ENCODE assay signal across 19 mouse cellular contexts in the genomic region with DNA sequence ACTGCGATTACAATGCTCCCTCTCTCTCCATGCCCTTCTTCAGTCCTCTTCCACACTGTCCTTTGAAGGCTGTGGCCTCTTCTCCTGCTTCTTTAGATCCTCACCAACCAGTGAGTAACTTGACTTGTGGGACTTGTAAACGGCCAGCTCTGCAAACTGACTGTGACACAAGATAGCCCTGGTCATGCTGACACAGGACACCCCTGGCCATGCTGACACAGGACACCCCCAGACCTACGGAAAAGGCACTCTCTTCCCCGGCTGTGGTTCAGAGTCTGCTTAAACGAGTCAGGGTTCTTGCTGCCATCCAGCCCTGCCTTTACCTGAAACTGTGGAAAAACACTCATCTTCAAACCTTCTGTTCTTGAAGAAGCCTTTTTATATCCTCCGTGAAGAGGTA.
"Had no signal": no experiment of that assay in that cellular context is flagged by ENCODE, and none has a peak within 500 bp of the region (broad histone marks: within the 10 kb centered on the region; RNA-seq: fewer than 3 reads in every experiment).

No protein-coding gene starts in this region.

- DNase-seq: lung, adult 18-20 months; lung, embryonic 14.5 days; lung, postnatal 10 days; lung, postnatal 4 days; midbrain, embryonic 14.5 days; retina, postnatal 1 day; right cerebral cortex, adult 18-20 months; right cerebral cortex, postnatal 25 days; right cerebral cortex, postnatal 4 days; thymus, adult 2 months; thymus, postnatal 25 days; thymus, postnatal 4 days had no signal

- H3K36me3 ChIP-seq: midbrain, embryonic 10.5 days; midbrain, embryonic 12.5 days; neural tube, embryonic 13.5 days; neural tube, embryonic 15.5 days; stomach, embryonic 15.5 days had no signal

- H3K4me1 ChIP-seq: neural tube, embryonic 13.5 days; neural tube, embryonic 15.5 days; stomach, embryonic 15.5 days had no signal

- H3K27me3 ChIP-seq: midbrain, embryonic 12.5 days; neural tube, embryonic 13.5 days; neural tube, embryonic 15.5 days; stomach, embryonic 15.5 days had no signal

- H3K9me3 ChIP-seq: midbrain, embryonic 10.5 days; midbrain, embryonic 12.5 days; neural tube, embryonic 13.5 days; neural tube, embryonic 15.5 days; stomach, embryonic 15.5 days had no signal

- H3K27ac ChIP-seq: midbrain, embryonic 10.5 days; midbrain, embryonic 12.5 days; neural tube, embryonic 13.5 days; neural tube, embryonic 15.5 days; stomach, embryonic 15.5 days; stomach, postnatal 0 days had no signal

- H3K4me3 ChIP-seq: midbrain, embryonic 10.5 days; midbrain, embryonic 12.5 days; myocyte; neural tube, embryonic 13.5 days; neural tube, embryonic 15.5 days; stomach, embryonic 15.5 days had no signal
